Mouse (Mus musculus) bone marrow, adult 2 months (tissue): ENCODE results near the gene Urad.

Experiments used
- CTCF ChIP-seq: fragments of 200-500 bp; IDR thresholded peaks from 2 replicates; pipeline ENCODE4 v1.5.1; 2011; ENCODE audit warnings: low read length, control low read depth; ENCODE audit not compliant: control insufficient read depth, insufficient read depth
- POLR2A ChIP-seq: fragments of 200-500 bp; IDR thresholded peaks from 2 replicates; pipeline ENCODE4 v1.6.1; 2011; ENCODE audit warnings: low read depth, mild to moderate bottlenecking, control low read depth, low read length, borderline replicate concordance; ENCODE audit not compliant: control insufficient read depth

GRCm38 (mm10) chr5:147272046-147272807 lies 50.0 kb downstream of the Urad start:
- TF ChIP-seq POLR2A (no peak), CTCF (no peak)
